Mouse (Mus musculus): ENCODE data around the gene Srd5a3.

GRCm38 (mm10) chr5:76149436-76149835 lies 9.4 kb downstream of the Srd5a3 start:
- TF ChIP-seq CTCF (IDR thresholded peaks at IDR 0.05; ENCODE audit: low read depth, low read length) (no peak), POLR2A (IDR thresholded peaks at IDR 0.05; ENCODE audit: insufficient read depth, low read length) (no peak), EP300 (IDR thresholded peaks at IDR 0.05; ENCODE audit: insufficient read depth, low read depth, low read length) (no peak)
